Mouse (Mus musculus) adrenal gland, postnatal 10 days (tissue): ENCODE results near the gene Gm45716. TPM values are rescaled to one million over a fixed set of nuclear protein-coding genes. Genes with fewer than 3 reads are reported as not detected.

Source experiments
- DNase-seq: peaks from one replicate; pipeline ENCODE4 v3.0.0; 2021; ENCODE audit warnings: mixed read lengths
- total RNA-seq, 2 experiments: library from RNA; stranded (reverse); gene quantifications; 2 replicates each; pipeline ENCODE4 v1.2.3; 2021

Gene Gm45716
- total RNA-seq, 2 experiments from 2014 or later: 3.9 to 5.2 TPM

DNA sequence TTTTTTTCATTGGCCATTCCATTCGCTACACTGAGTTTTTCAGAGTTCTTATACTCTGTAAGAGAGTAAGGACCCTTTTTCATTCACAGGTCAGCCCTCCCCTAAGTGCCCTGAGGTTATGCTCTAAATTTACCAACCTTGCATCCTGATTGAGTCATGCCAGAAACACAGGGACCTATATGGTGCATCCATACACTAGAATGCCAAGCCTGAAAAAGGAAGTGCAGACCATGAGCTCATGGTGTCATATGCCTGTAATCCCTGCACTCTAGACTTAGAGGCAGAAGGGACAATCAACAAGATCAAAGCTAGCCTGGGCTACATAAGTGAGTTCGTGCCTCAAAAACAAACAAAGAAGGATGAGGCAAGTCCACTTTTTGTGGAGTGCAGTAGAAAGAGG is 13.3 kb downstream of the Gm45716 start:
- no peak for DNase-seq

- DNase-seq: no peak
Measured at GRCm38 (mm10) chr11:90214246-90214645, 26.8 kb downstream of the Gm45716 start.

GRCm38 (mm10) chr11:90220022-90220645 is 32.7 kb downstream of the Gm45716 start:
- DNase-seq: no peak

- DNase-seq: no peak
Measured at GRCm38 (mm10) chr11:90220750-90221149, 33.3 kb downstream of the Gm45716 start.

- DNase-seq: peak; percentile 45
Measured at GRCm38 (mm10) chr11:90224914-90225470, 37.5 kb downstream of the Gm45716 start.

DNA sequence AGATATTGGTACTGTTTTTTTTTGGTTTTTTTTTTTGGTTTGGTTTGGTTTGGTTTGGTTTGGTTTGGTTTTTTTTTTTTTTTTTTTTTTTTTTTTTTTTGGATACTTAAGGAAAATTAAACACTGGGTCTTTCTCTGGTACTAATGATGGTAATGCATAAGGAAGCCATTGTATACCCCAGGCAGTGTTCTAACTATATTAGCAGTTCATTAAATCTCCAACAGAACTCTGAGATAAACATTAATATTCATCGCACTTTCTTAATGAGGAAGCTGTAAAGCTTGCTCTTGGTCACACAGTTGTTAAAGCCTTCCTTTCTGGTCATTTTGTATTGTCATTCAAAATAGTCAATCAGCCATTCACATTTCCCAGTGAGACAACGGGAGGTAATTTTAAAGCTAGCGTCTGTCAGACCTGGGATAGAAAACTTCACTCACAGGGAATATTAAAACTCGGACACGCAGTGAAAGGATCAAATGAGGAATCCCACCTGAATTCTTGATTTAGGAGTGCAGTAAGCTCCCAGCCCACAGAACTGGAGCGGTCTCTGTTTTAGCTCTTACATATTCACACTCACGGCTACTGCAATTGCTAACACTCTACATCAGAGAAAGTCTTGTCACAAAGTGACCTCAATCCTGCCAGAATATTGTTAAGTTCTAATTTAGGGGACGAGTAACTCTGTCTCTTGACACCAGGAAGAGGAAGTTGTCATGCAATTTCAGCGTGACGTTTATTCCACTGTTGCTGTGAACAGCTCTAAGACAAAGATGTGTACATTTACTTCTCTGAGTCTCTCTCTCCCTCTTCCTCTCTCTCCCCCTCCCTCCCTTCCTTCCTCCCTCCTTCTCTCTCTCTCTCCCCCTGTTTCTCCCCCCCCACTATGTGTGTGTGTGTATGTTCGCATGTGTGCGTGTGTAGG is 39.8 kb downstream of the Gm45716 start:
- DNase-seq: no peak

GRCm38 (mm10) chr11:90228251-90228949 is 40.9 kb downstream of the Gm45716 start:
- no peak for DNase-seq

GRCm38 (mm10) chr11:90229800-90230199 is 42.3 kb downstream of the Gm45716 start:
- no peak for DNase-seq

DNA sequence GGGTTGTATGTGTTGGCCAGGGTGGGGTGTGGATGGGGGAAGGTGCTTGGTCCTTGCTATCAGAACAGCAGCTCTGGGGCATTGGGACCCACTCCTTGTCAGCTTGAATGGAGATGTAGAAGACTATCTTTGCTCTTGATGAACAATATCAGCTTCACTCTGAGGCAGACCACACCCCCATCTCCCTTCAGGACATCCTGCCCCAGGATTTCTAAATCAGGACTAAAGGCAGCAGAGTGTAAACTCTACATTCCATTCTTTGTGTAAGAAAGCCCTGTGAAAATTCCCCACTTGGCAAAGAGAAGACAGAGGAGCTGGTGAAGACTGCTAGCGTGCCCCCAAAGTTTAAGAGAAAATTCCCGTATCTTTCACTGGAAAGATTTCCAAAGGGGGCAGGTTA is 43.2 kb downstream of the Gm45716 start:
- DNase-seq: no peak

- DNase-seq: no peak
Measured at GRCm38 (mm10) chr11:90231631-90232030, 44.1 kb downstream of the Gm45716 start.

DNA sequence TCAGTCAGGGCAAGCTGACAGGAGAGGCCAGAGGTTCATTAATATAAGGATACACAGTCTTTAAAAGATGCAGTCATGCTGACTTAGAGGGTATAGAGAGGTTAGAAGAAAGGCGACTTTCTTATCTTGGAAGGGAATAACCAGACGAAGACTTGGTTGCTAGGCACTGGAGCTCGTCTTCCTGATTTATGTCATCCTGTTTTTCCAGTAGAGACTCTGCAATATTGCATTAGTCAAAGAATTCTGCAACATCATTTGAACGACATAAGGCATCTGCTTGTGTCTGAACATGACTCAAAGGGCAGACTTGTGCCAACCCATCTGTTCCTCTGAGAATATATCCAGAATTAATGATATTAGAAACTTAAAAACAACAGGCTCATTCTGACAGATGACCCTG is 45.2 kb downstream of the Gm45716 start:
- no peak for DNase-seq

GRCm38 (mm10) chr11:90235221-90235620 is 47.7 kb downstream of the Gm45716 start:
- DNase-seq: no peak

DNA sequence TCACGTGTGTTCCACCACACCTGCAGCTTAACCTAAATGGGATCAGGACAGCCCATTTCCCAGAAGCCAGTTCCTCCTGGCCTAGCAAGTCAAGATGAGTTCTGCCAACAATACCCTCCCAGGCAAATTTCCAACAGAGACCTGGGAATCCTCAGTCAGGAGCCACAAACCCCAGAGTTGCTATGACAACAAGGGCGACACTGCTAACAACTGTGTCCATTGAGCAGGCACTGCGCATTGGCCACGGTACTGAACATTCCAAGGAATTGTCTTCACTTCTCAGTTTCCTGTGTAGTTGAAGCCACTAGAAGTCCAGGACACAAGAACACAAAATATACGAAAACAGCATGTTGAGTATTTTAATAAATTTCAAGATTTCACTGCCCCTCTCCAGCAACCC is 50.1 kb downstream of the Gm45716 start:
- DNase-seq: no peak

GRCm38 (mm10) chr11:90238657-90239056 is 51.2 kb downstream of the Gm45716 start:
- DNase-seq: no peak

- DNase-seq: peak; percentile 74
Measured at GRCm38 (mm10) chr11:90240652-90241330, 53.3 kb downstream of the Gm45716 start.

GRCm38 (mm10) chr11:90241874-90242273 is 54.4 kb downstream of the Gm45716 start:
- no peak for DNase-seq

DNA sequence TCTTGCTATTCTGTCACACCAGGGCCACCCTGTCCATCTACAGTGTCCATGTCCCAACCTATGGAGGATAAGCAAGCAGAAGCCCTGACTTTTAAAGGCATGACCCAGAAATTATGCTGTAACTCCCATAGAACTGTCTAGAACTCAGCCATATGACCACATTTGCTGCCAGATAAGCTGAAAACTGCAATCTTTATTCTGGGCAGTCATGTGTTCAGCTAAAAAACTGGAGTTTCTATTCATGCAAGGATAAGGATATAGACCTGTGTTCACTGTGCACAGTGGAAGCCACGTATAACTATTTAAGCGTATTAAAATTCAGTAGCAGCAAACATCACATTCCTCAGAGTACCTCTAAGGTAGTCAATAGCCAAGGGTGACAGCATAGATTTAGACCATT is 55.8 kb downstream of the Gm45716 start:
- DNase-seq: no peak

GRCm38 (mm10) chr11:90245630-90246029 is 58.1 kb downstream of the Gm45716 start:
- DNase-seq: no peak

DNA sequence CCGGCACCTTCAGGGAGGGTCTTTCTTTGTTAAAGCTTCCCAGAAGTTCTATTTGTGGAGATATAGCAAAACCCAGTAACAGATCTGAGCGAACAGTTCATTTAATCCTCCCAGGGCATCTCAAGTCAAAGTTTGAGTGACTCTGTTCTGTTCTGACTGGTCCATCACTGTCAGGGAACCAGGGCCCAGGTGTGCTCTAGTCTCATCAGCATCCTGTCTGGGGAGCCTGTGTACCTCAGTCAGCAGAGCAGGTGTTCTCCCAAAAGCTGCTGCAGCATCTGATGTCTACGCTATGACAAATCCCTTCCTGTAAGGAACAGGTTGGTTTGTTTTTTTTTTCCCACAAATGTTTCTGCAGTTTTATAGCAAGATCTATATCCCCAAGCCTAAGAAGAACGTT is 59.2 kb downstream of the Gm45716 start:
- no peak for DNase-seq

DNA sequence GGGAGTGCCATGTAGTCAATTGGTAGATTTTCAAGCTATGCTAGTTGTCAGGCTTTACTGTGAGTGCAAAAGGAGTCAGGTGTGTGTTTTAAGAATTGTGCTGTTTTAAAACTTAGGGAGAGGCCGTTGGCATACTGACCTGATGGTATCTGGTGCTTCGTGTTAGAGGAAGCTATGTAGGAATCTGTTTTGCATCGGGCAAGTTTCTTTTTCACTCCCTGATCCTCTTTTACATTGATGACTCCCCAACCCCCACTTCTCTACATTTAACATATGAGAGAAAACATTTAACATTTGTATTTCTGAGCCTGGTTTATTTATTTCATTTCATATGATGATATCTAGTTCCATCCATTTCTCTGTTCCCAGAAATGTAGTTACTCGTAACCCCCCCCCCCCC is 60.3 kb downstream of the Gm45716 start:
- no peak for DNase-seq

DNA sequence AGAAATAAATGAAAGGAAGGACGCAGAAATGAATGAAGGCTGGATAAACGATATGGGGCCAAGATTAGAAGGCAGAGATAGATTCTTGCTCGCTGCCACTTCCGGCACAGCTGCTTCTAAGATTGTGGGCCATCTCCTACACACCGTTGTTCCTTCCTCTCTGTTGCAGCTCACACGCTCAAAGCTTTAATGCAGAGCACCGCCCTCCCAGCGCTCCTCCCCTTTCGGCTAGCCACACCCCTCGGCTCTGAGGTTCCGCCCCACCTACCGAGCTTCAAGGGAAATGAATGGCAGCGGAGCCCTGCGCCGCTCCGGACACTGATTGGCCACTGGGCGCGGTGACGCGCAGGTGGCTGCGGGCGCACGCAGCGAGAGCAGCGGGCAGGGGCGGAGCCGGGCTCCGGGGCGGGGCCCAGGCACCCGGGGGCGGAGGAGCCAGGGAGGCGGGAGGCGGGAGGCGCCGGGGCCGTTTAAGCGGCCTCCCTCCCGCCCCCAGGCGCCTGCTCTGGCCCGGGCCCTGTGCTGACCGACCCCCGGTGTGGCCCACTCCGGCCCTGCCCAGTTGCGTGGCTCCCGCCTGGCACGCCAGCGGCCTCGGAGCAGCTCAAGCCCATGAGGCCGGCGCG is 61.7 kb downstream of the Gm45716 start, which contains the start of gene Mmd:
TSS of gene Mmd (plus strand) at position 432 of the 626 bp plus-strand sequence.
- peak; percentile 99 for DNase-seq
